Mouse (Mus musculus) cerebellum, adult 11 months (tissue): ENCODE results near the gene Slc25a25.
A peak's percentile ranks its signal among the peaks of the same experiment; 100 is the strongest.

Source experiments
- DNase-seq: peaks from one replicate; pipeline ENCODE4 v3.0.0; 2022

Gene Slc25a25

DNA sequence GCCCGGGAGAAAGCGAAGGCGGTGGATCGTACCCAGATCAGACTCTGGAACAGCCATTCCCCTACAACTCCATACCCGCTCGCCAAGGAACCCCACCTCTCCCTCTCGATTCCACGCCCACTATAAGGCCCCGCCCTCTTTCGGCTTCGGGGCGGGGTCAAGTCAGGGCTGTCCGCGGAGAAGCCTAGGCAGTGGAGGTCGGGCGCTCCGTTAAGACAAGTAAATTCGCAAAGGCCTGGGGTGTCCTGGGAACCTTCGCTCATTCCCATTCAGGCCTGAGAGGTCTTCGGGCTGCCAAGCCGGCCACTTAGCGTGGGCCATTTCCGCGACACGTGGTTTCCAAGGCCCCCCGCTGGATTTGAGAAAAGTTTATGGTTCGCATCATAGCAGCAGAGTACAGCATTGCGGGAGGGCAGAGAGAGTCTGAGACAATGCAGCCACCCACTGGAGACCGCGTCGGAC, 55.7 kb downstream of the Slc25a25 start, which contains the start of gene Ptges2:
Gene Ptges2 (plus strand): TSS at position 413 of the 462 bp plus-strand sequence.
- DNase-seq = peak; percentile 87

DNA sequence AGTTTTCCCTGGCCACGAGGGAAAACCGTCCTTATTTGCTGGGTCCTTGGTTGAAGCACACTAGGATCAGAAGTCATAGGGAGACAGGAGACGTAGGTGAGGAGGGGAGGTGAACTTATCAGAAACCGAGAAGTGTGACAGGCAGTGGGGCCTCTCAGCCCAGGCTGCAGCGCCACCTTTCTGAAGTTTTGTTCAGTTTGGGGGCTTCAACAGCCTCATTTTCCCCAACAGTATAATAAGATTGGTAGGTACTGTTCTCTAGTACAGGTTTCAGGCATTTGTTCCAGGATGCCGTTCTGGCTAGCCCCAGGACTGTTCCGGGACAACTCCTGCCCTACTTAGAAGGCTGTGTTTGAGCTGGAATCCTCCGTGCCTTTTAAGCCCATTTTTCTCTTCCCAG, 56.3 kb downstream of the Slc25a25 start:
- no peak for DNase-seq

DNA sequence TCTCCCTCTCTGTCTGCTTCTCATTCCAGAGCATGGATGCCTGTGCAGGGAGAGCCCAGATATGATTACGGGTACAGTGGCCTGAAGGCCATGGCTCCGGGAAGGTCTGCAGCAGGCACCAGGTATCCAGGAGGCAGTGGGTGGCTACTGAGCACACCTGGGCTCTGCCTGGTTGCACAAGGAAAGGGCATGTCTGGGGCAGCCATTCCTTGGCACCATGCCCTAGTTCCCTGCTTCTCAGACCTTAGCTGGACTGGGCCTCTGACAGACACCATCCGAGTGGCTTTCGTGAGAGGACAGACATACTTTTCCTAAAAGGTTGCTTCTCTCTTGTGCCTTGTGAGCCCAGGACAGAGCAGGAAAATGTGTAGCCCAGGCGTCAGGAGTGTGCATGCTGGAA, 59.2 kb downstream of the Slc25a25 start:
- no peak for DNase-seq

DNA sequence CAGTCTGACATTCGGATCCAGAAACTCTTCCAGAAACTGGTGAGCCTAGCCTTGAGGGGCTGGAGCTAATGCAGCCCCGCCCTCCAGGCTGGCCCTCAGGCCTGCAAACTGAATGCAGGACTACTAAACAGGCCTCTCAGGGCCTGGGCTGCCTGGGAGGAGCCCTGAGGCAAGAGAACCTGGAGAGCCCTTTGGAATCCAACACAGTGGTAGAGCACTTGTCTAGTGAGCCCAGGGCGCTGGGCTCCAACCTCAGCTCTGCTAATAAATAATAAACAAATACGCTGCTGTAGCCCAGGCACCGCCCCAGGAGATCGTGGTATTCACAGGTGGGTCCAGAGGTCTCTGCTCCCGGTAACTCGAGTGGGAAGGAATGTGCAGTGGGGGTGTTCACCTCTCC, 60.4 kb downstream of the Slc25a25 start:
- DNase-seq = no peak

DNA sequence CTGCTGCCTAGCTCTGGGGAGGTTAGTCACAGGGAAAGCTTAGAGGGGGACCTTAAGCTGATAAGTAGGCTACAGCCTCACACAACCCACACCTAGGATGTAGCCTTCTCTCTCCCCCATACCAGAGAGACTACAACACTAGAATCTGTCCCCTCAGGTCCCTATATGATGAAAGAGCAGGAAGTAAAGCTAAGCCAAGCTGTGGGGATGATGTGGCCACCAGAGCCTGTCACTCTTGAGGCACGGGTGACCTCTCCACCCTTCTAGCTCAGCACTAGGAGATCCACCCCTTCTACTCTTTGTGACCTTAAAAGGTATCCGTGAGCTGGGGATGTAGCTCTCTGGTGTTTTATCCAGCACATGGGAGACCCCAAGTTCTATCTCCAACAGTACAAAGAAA, 62.1 kb downstream of the Slc25a25 start:
- DNase-seq = no peak

DNA sequence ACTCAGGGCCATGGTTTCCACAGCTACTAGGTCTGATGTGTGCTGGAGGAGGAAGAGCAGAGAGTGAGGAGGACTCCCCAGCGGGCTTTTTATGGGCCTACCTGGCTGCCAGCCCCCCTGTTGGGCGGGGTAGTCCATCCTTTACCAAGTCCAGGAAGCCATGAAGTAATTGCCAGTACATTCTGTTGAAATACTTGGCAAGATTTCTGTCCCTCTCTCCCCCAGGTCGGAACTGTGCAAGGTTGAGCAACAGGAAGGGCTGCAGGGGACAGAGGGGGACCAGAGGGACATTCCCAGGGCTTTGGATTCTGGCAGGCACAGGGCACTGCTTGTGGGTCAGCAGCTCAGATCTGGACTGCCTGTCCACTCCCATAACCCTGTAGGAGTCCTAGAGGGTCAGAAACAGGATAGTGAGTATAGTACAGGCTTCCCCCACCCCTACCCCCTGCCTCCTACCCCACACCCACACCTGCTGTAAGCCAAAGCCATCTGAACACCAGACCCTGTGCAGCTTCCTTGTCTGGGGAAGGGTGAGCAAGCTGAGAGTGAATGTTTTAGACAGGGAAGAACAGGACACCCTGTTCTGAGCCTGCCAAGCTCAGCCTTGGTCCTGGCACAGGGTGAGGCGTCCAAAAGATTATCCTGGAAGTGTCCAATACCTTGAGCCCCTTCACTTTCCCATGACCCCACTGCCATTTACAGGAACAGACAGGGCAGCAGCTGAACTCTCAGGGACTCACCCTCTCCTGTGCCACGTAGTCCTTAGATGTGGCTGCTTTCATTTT, 63.3 kb downstream of the Slc25a25 start, which contains the start of gene Lcn2:
Gene Lcn2 (minus strand): TSS at position 547 of the 785 bp plus-strand sequence.
- no peak for DNase-seq

DNA sequence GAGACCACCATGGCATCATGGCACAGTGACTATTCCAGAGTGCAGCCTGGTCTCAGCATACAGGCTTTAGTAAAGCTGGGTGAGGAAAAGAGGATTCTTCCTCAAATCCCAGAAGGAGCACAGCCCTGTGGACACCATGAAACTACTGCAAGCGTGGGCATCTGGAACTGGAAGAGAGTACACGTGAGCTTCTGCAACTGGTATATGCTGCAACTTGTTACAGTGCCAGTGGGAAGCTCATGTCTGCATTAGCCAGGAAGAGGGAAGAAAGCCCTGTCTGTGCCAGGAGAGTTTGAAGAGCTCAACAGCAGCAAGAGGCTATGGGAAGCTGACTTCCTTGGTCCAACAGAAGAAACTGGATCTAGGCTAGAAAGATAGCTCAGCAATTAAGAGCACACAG, 68.6 kb downstream of the Slc25a25 start:
- no peak for DNase-seq

DNA sequence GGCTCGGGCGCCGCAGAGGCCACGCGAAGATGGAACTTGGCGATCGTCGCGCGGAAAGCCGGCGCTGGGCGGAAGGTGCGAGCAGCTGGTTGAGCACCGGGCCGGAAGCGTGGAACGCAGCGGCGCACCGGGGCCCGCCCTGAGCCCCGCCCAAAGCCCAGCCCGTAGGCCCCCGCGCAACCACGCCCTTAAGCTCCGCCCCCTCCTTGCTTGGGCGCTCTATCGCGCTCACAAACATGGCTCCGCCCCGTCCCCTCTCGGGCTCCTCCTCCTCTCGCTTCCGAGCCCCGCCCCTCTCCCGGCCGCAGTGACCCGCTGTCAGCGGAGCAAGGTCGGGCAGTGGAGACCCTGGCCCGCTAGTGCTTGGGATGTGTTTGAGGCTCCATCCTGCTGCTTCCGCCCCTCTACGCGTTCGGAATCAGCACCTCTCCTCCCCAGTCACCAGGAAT, 69.4 kb downstream of the Slc25a25 start, which contains the start of gene 1110008P14Rik:
Gene 1110008P14Rik (minus strand): TSS at position 164 of the 449 bp plus-strand sequence.
- DNase-seq = peak; percentile 96

DNA sequence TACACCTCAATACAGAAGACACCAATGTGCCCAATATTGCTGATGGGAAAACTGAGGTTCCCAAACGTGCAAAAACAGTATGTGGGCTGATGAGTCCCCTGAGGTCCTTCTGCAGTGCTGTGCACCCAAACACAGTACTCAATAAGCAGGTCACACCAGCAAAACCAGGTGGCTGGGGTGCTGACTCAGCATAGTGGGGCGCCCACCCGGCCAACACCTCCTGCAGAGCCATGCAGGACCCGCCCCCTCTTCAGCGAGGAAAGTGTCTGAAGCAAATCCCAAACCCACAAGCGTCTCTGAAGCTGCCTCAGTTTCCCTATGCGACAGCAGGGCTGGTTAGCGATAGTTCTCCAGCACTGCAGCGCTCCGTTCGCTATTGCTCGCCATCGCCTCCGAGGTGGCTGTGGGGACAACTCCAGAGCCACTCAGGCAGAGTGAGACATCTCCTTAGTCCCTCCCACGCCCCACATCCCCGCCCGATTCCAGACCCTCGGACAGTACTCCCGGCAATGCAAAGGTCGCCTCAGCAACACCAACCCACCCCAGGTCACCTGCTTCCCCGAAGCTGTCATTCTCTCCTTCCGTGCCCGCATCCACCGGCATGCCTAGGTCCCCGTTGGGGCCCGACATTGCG, 70.0 kb downstream of the Slc25a25 start:
- no peak for DNase-seq

DNA sequence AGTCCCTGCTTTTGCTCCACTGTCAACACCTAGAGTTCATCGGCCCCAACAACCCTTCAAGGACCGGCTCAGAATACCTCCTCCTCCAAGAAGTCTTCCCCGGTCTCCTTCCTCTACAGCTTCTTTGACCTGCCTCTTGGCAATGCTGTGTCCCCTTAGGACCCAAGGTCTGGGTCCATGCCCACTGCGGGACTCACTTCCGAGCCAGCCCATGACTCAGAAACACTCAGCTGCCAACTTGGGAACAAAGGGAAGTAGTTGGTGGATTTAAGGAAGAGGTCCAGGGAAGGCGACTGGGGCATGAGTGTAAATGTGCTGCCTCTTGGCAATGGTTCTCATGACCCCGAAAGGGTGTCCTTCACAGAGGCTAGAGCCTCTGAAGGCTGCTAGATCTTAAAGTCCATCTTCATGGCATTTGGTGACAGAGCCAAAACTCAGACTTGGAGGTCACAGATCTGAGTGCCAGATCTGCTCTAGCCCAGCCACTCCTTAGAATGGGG, 71.2 kb downstream of the Slc25a25 start:
- no peak for DNase-seq

DNA sequence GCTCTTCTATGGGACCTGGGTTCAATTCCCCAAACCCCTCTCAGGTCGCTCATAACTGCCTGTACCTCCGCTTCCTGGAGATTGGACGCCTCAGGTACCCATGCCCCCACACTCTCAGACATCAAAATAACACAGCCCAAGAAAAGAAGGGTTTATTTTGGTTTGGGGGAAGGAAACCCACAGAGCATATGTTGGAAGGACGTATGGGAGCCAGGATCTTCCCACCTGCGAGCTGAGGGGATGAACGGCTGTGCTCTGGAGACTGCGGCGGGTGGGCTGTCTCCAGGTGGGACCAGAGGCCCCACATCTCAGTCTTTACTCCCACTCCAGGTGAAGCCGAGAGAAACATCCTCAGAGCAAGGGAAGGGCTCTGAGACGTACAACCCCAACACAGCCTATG, 74.3 kb downstream of the Slc25a25 start:
- DNase-seq = no peak

DNA sequence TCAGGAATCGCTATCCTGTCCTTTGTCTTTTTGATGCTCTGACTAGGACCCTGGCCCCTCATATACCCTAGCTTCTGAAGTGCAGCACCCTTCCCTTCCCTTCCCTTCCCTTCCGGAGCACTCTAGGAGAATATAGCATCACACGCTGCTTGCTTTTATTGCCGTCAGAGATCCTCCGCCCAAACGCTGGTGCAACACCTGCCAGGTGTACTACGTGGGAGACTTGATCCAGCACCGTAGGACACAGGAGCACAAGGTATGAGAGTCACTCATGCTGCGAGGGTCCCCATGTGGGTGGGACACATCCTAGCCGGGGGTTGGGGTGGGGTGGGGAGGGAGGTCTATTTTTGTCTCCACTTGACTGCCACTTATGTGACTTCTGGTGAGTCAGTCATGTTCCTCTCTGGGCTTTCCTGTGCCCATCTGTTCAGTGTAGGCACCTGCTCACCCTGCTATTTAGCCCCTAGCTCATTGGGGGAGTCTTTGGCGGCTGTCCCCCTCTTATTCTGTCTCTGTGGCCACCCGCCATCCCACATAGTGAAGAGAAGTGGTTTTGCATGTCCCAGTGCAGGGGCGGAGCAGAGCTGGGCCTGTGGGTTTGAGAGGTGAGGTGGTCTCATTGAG, 75.8 kb downstream of the Slc25a25 start:
- DNase-seq = no peak

DNA sequence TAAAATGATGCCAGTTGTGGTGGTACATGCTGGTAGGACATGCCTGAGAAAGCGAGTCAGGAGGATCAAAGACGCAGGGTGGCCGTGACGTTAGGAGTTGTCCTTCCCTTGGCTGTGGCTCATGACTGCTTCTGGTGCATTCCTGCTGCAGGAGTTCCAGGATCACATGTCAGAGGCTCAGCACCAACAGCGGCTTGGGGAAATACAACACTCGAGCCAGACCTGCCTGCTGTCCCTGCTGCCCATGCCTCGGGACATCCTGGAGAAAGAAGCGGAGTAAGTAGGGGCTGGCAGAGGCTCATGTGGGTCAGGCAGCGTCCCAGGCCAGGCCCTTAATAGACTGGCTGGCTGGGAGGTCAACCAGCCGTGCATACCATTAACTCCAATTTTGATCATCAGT, 77.1 kb downstream of the Slc25a25 start:
- DNase-seq = no peak

DNA sequence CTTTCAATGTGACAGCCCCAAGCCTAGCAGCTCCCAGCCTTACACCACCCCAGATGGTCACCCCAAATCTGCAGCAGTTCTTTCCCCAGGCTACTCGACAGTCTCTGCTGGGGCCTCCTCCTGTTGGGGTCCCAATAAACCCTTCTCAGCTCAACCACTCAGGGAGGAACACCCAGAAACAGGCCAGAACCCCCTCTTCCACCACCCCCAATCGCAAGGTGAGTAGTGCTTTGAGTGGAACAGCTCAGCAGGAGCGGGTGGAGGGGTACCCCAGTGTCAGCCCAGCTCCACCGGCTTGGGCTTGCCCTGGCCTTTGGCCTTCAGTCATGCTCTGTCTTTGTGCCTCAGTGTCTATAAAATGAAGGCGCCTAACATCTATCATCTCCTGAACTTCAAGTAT, 83.9 kb downstream of the Slc25a25 start:
- DNase-seq = no peak
